Mouse (Mus musculus) leukemia stem cell, adult 10-12 weeks (primary cell): ENCODE measurements around the gene Psg19. TPM values are rescaled to one million over a fixed set of nuclear protein-coding genes. Genes with fewer than 3 reads are reported as not detected.

Experiments used
- polyA plus RNA-seq: library from polyadenylated mRNA; stranded (reverse); fragments of >175 nt; gene quantifications from 2 replicates; pipeline ENCODE4 v1.2.3, GENCODE M21; 2012; ENCODE audit warnings: low replicate concordance

Psg19 gene
- not detected in 2 replicates for polyA plus RNA-seq

DNA sequence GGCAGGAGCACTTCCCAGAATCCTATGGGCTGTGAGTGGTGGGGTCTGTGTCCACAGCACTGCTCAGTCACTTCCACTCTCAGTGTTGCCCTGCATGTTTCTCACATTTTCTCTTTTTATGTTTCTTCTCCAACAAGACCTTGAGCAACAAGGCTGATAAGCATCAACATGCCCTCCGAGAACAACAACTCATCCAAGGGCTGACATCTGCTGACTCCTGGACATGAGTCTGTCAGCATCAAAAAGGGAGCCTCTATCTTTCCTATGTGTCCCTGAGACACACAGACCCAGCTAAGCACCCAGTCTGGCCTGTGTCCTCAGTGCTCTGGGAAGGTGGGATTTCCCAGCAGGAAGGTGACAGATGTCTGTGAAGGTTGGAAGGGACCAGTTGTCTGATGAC is at the start of gene Psg19:
TSS of gene Psg19 (minus strand) at position 101 of the 400 bp plus-strand sequence.

GRCm38 (mm10) chr7:18839865-18840264 is 41.5 kb upstream of the Psg19 start, which contains the start of gene Mill2:
TSS of gene Mill2 (plus strand) at chr7:18839966.

DNA sequence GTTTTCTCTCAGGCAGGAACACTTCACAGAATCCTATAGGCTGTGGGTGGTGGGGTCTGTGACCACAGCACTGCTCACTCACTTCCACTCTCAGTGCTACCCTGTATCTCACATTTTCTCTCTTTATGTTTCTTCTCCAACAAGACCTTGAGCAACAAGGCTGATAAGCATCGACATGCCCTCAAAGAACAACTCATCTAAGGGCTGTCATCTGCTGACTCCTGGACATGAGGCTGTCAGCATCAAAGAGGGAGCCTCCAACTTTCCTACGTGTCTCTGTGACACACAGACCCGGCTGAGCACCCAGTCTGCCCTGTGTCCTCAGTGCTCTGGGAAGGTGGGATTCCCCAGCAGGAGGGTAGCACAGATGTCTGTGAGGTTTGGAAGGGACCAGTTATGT is 23.2 kb upstream of the Psg19 start, which contains the start of gene Psg17:
TSS of gene Psg17 (minus strand) at position 101 of the 400 bp plus-strand sequence.

Other genes starting within 250 kb of the Psg19 start
- gene Psg27, start 231.2 kb downstream of the Psg19 start, polyA plus RNA-seq = not detected in 2 replicates
- gene Psg23, start 182.0 kb downstream of the Psg19 start, polyA plus RNA-seq = 0.12 TPM in 1 of 2 replicates, not detected in the other
- gene Psg21, start 141.8 kb downstream of the Psg19 start, polyA plus RNA-seq = not detected in 2 replicates
- not detected in 2 replicates for gene Psg20, start 112.3 kb downstream of the Psg19 start, polyA plus RNA-seq
- gene Psg22, start 80.4 kb downstream of the Psg19 start, polyA plus RNA-seq = not detected in 2 replicates
- not detected in 2 replicates for gene Psg17, start 23.1 kb upstream of the Psg19 start, polyA plus RNA-seq
- gene Mill2, start 41.4 kb upstream of the Psg19 start, polyA plus RNA-seq = not detected in 2 replicates
- gene Pglyrp1, start 72.8 kb upstream of the Psg19 start, polyA plus RNA-seq = 5.5 and 12.4 TPM in 2 replicates
- gene Ccdc61, start 111.9 kb upstream of the Psg19 start, polyA plus RNA-seq = 73.1 and 106 TPM in 2 replicates
- gene Nova2, start 127.4 kb upstream of the Psg19 start, polyA plus RNA-seq = 0.39 and 0.47 TPM in 2 replicates
- not detected in 2 replicates for gene Nanos2, start 188.9 kb upstream of the Psg19 start, polyA plus RNA-seq
- 0.99 and 3.6 TPM in 2 replicates for gene Mypop, start 192.7 kb upstream of the Psg19 start, polyA plus RNA-seq
- gene Irf2bp1, start 205.5 kb upstream of the Psg19 start, polyA plus RNA-seq = 116 and 192 TPM in 2 replicates
- gene Foxa3, start 225.0 kb upstream of the Psg19 start, polyA plus RNA-seq = 0.11 TPM in 2 replicates
- gene Sympk, start 225.9 kb upstream of the Psg19 start, polyA plus RNA-seq = 181 and 223 TPM in 2 replicates